Mouse (Mus musculus): Measurements from ENCODE around the gene Hbs1l.

DNA sequence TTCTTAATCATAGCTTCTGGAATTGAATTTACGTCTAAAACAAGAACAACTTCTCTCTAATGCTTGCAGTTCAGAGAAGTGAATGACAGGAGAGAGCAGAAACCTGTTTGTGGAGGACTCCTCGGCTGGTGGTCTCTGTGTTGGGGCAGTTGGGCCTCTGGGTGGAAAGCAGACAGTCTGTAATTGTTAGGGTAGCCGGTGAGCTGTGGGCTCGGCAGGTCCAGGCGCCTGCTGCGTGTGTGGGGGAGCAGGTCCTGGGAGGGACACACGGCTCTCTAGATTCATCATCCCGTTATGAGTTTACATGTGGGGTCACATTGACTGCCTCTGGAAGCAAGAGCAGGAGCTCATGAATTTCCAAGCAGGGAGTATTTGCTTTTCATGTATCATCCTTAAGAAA lies 103.8 kb downstream of the Hbs1l start:
- no peak for TF ChIP-seq POLR2A (IDR thresholded peaks at IDR 0.05; ENCODE audit: low read depth, low read length)
- TF ChIP-seq CTCF (IDR thresholded peaks at IDR 0.05; ENCODE audit: borderline replicate concordance, insufficient read depth, low read length): no peak
